In the genomic region with DNA sequence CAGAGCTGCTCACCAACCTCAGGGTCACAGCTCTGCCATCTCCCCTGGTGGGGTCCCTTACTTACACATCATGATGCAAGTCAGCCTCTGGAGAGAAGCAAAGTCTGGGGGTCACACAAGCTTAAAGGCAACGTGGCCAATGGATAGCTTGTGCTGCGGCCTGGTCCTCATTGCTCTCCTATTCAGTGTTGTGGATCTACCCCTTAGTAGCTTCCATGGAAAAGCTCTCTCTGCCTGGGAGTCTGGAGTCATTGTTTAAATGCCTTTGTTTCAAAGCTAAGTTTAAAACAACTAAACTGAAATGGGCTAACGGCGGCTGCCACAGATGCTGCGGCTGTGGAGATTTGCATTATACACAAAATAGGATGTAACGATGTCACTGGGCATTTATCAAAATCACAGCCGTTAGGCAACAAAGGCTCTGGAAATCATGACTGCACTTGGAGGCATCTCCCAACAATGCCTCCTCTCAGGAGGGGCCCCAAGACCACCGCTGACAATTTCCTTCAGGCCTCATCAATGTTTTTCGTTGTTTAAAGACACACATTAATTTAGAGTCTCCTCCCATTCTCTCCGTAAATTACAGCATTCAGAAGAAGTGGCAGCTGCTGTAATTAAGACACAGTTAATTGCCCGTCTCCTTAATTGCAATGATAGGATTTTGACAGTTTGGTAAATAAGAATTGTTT, we compare ENCODE assay signal across 17 mouse cellular contexts. TPM values are rescaled to one million over a fixed set of nuclear protein-coding genes. Genes with fewer than 3 reads are reported as not detected.
DNase-seq lines count a peak whose midpoint lies in the region; ATAC-seq and TF ChIP-seq lines count a peak whose summit lies in the region.
"Had no signal": no experiment of that assay in that cellular context is flagged by ENCODE, and none has a peak within 500 bp of the region (broad histone marks: within the 10 kb centered on the region; RNA-seq: fewer than 3 reads in every experiment).

No protein-coding gene starts in this region.

- ATAC-seq in intestine, embryonic 14.5 days (replicated peaks; ENCODE audit: low FRiP score, low TSS enrichment, low read depth) = no peak
- no peak for ATAC-seq in intestine, embryonic 16.5 days
- ATAC-seq in forebrain, postnatal 0 days = peak; percentile 84
- ATAC-seq in monocyte, adult 5-6 weeks (replicated peaks; ENCODE audit: insufficient number of reproducible peaks, low FRiP score, low TSS enrichment, poor library complexity, severe bottlenecking) = no peak
- no peak for ATAC-seq in heart, embryonic 12.5 days (ENCODE audit: insufficient number of reproducible peaks, low FRiP score)
- ATAC-seq: intestine, embryonic 15.5 days had no signal

- H3ac ChIP-seq in myocyte (ENCODE audit: control insufficient read depth, insufficient read length) = no peak overlapping the region

- H3K9me3 ChIP-seq in intestine, embryonic 14.5 days (ENCODE audit: control insufficient read depth, low read length) = no peaks in the 10 kb centered on the region
- H3K9me3 ChIP-seq in intestine, embryonic 16.5 days (ENCODE audit: control insufficient read depth, low read length) = no peaks in the 10 kb centered on the region
- H3K9me3 ChIP-seq in forebrain, postnatal 0 days (ENCODE audit: low read length) = no peaks in the 10 kb centered on the region
- H3K9me3 ChIP-seq in heart, embryonic 12.5 days (replicated peaks) = no peaks in the 10 kb centered on the region
- H3K9me3 ChIP-seq: intestine, embryonic 15.5 days had no signal

- no peaks in the 10 kb centered on the region for H3K4me1 ChIP-seq in intestine, embryonic 14.5 days (replicated peaks; ENCODE audit: control insufficient read depth, insufficient read depth, low read length)
- H3K4me1 ChIP-seq in intestine, embryonic 16.5 days (ENCODE audit: control insufficient read depth, insufficient read depth, low read length) = no peaks in the 10 kb centered on the region
- no peaks in the 10 kb centered on the region for H3K4me1 ChIP-seq in forebrain, postnatal 0 days (ENCODE audit: insufficient read depth)
- H3K4me1 ChIP-seq in heart, embryonic 12.5 days (replicated peaks) = no peaks in the 10 kb centered on the region; the same call in 1 of the 2 replicates
- H3K4me1 ChIP-seq: intestine, embryonic 15.5 days had no signal

- 66% methylated on average over 11 of the region's 11 CpGs for WGBS in intestine, embryonic 14.5 days
- WGBS in intestine, embryonic 16.5 days = 60% methylated on average over 11 of the region's 11 CpGs
- WGBS in forebrain, postnatal 0 days = 26% methylated on average over 11 of the region's 11 CpGs
- WGBS in heart, embryonic 12.5 days = 75% methylated on average over 11 of the region's 11 CpGs

- H3K4me3 ChIP-seq in intestine, embryonic 14.5 days (ENCODE audit: low read depth, low read length) = no peak overlapping the region
- no peak overlapping the region for H3K4me3 ChIP-seq in intestine, embryonic 16.5 days (ENCODE audit: low read length)
- no peak overlapping the region for H3K4me3 ChIP-seq in forebrain, postnatal 0 days (ENCODE audit: low read depth, low read length)
- no peak overlapping the region for H3K4me3 ChIP-seq in myocyte
- no peak overlapping the region for H3K4me3 ChIP-seq in heart, embryonic 12.5 days
- H3K4me3 ChIP-seq: intestine, embryonic 15.5 days had no signal

- no peak overlapping the region for H3K4me2 ChIP-seq in intestine, embryonic 14.5 days (ENCODE audit: low read length)
- H3K4me2 ChIP-seq in intestine, embryonic 16.5 days (ENCODE audit: low read depth, low read length) = no peak overlapping the region
- H3K4me2 ChIP-seq in forebrain, postnatal 0 days (ENCODE audit: low read depth) = no peak overlapping the region
- peak overlapping the region; percentile 16 for H3K4me2 ChIP-seq in myocyte (ENCODE audit: low read depth)
- no peak overlapping the region for H3K4me2 ChIP-seq in heart, embryonic 12.5 days
- H3K4me2 ChIP-seq: intestine, embryonic 15.5 days had no signal

- TF ChIP-seq CTCF in forebrain, postnatal 0 days (IDR thresholded peaks at IDR 0.05; ENCODE audit: low read depth) = no peak

- H3K27ac ChIP-seq in intestine, embryonic 14.5 days (ENCODE audit: low read depth) = no peak overlapping the region
- no peak overlapping the region for H3K27ac ChIP-seq in intestine, embryonic 16.5 days (ENCODE audit: low read length)
- no peak overlapping the region for H3K27ac ChIP-seq in forebrain, postnatal 0 days (ENCODE audit: low read depth, low read length)
- no peak overlapping the region for H3K27ac ChIP-seq in heart, embryonic 12.5 days (ENCODE audit: poor library complexity, severe bottlenecking)
- H3K27ac ChIP-seq: intestine, embryonic 15.5 days; liver, embryonic 14.5 days had no signal

- peak; percentile 37 for DNase-seq in intestine, embryonic 14.5 days (ENCODE audit: low spot score)
- peak; percentile 76 for DNase-seq in R1 (ENCODE audit: low read depth, low spot score)
- peak; percentile 35 for DNase-seq in forebrain, postnatal 0 days
- no peak for DNase-seq in layer of hippocampus, adult 18-20 months (ENCODE audit: low spot score in 2 of 2)
- DNase-seq: kidney, postnatal 25 days; thymus, postnatal 14 days had no signal

- no peaks in the 10 kb centered on the region for H3K27me3 ChIP-seq in intestine, embryonic 14.5 days (replicated peaks; ENCODE audit: control insufficient read depth, insufficient read depth, low read length)
- no peaks in the 10 kb centered on the region for H3K27me3 ChIP-seq in intestine, embryonic 16.5 days (replicated peaks; ENCODE audit: control insufficient read depth, insufficient read depth, low read length)
- H3K27me3 ChIP-seq in forebrain, postnatal 0 days (ENCODE audit: insufficient read depth, low read length) = no peaks in the 10 kb centered on the region
- H3K27me3 ChIP-seq in myocyte (ENCODE audit: control insufficient read depth, insufficient read depth, insufficient read length) = no peaks in the 10 kb centered on the region
- H3K27me3 ChIP-seq in heart, embryonic 12.5 days (replicated peaks) = no peaks in the 10 kb centered on the region
- H3K27me3 ChIP-seq: intestine, embryonic 15.5 days had no signal

- H3K9ac ChIP-seq in intestine, embryonic 14.5 days (ENCODE audit: low read length) = no peak overlapping the region
- H3K9ac ChIP-seq in intestine, embryonic 16.5 days (ENCODE audit: low read depth, low read length) = no peak overlapping the region
- H3K9ac ChIP-seq in forebrain, postnatal 0 days = no peak overlapping the region
- no peak overlapping the region for H3K9ac ChIP-seq in heart, embryonic 12.5 days
- H3K9ac ChIP-seq: intestine, embryonic 15.5 days; liver, embryonic 14.5 days had no signal

- H3K79me2 ChIP-seq in myocyte (ENCODE audit: control insufficient read depth, insufficient read depth) = no peaks in the 10 kb centered on the region

- TF ChIP-seq POLR2A in myocyte (IDR thresholded peaks at IDR 0.05; ENCODE audit: insufficient read length, low read depth) = no peak

- H3K36me3 ChIP-seq in intestine, embryonic 14.5 days (ENCODE audit: control insufficient read depth, insufficient read depth, low read length) = no peaks in the 10 kb centered on the region
- H3K36me3 ChIP-seq in intestine, embryonic 16.5 days (ENCODE audit: control insufficient read depth, insufficient read depth, low read length) = no peaks in the 10 kb centered on the region
- H3K36me3 ChIP-seq in forebrain, postnatal 0 days (ENCODE audit: insufficient read depth) = no peaks in the 10 kb centered on the region
- H3K36me3 ChIP-seq in myocyte (ENCODE audit: control insufficient read depth, insufficient read depth) = no peaks in the 10 kb centered on the region
- H3K36me3 ChIP-seq in heart, embryonic 12.5 days = no peaks in the 10 kb centered on the region
- H3K36me3 ChIP-seq: intestine, embryonic 15.5 days had no signal

TF ChIP-seq in myocyte, 11 proteins besides CTCF, POLR2A, EP300 and RAD21:
- TF ChIP-seq TCF12 (IDR thresholded peaks at IDR 0.05; ENCODE audit: insufficient read depth, poor library complexity, severe bottlenecking) (no peak), MYOD1 (IDR thresholded peaks at IDR 0.05; ENCODE audit: control insufficient read depth in 1 of 3, insufficient read length in 2 of 3, low read depth in 2 of 3) (no peak), MYOG (IDR thresholded peaks at IDR 0.05; ENCODE audit: control insufficient read depth in 1 of 3, insufficient read depth in 1 of 3, insufficient read length in 2 of 3, low read depth in 2 of 3) (no peak), E2F4 (IDR thresholded peaks at IDR 0.05; ENCODE audit: insufficient read depth) (no peak), POLR2AphosphoS2 (IDR thresholded peaks at IDR 0.05; ENCODE audit: insufficient read length, low read depth) (no peak), TCF3 (IDR thresholded peaks at IDR 0.05; ENCODE audit: insufficient read length, low read depth) (no peak), MAX (IDR thresholded peaks at IDR 0.05; ENCODE audit: low read depth) (no peak), USF1 (IDR thresholded peaks at IDR 0.05; ENCODE audit: low read depth) (no peak), CEBPB (IDR thresholded peaks at IDR 0.05; ENCODE audit: insufficient read depth, poor library complexity, severe bottlenecking) (no peak), SRF (IDR thresholded peaks at IDR 0.05; ENCODE audit: control insufficient read depth, insufficient read length, low read depth) (no peak), REST (IDR thresholded peaks at IDR 0.05; ENCODE audit: insufficient read depth, insufficient read length) (no peak)

RNA-seq across cellular contexts. Expression of gene 1700016C15Rik, which starts 11.1 kb away (rescaled TPM):
- not detected in 2 replicates for polyA plus RNA-seq in intestine, embryonic 14.5 days (2014; fragmentation: Nextera tagmentation; extraction: Ambion mirVana)
- polyA plus RNA-seq in intestine, embryonic 16.5 days (2015; fragmentation: Nextera tagmentation; extraction: Ambion mirVana) = not detected in 2 replicates
- total RNA-seq in forebrain, postnatal 0 days (2014; rRNA removed) = 0.54 TPM in 1 of 2 replicates, not detected in the other
- polyA plus RNA-seq in forebrain, postnatal 0 days (2015; fragmentation: Nextera tagmentation; extraction: Ambion mirVana) = 0.19 and 0.21 TPM in 2 replicates
- not detected for polyA plus RNA-seq in myocyte (2012; fragmentation: generic; extraction: Trizol)
- total RNA-seq in layer of hippocampus, adult 18-20 months (2021) = not detected
- not detected in 3 replicates for total RNA-seq in monocyte, adult 5-6 weeks (2017)
- polyA plus RNA-seq in heart, embryonic 12.5 days (2016; fragmentation: Nextera tagmentation; extraction: Ambion mirVana) = not detected in 2 replicates
- total RNA-seq: adrenal gland, postnatal 4 days; granulocyte monocyte progenitor cell, adult 5-6 weeks; layer of hippocampus, postnatal 25 days had no signal
- polyA plus RNA-seq: heart, embryonic 16.5 days; limb, embryonic 11.5 days; liver, embryonic 14.5 days had no signal

Comparison
In these comparisons a context has a peak if more than half of its experiments do, and no peak if none do; other contexts are left out.
1. DNase-seq: peak in intestine, embryonic 14.5 days (single experiment), R1 (single experiment) and forebrain, postnatal 0 days (single experiment); none in layer of hippocampus, adult 18-20 months (0 of 2).